Mouse (Mus musculus) heart, adult 2 months (tissue): Measurements from ENCODE around the gene Fhl1. TPM values are rescaled to one million over a fixed set of nuclear protein-coding genes. Genes with fewer than 3 reads are reported as not detected.

Experiments used
- DNase-seq, 2 experiments: peaks; one replicate each; pipeline ENCODE4 v3.0.0; 2021
- H3K27ac ChIP-seq: fragments of 200-600 bp; 2 replicates; pipeline ENCODE4 v1.8.1; 2022
- H3K27me3 ChIP-seq: fragments of 200-500 bp; 2 replicates; pipeline ENCODE4 v1.6.1; 2012; ENCODE audit warnings: mild to moderate bottlenecking, low read length, inconsistent platforms, mixed read lengths; ENCODE audit not compliant: control insufficient read depth, insufficient read depth
- H3K36me3 ChIP-seq: fragments of 200-500 bp; 2 replicates; pipeline ENCODE4 v1.6.1; 2012; ENCODE audit warnings: low read length, inconsistent platforms; ENCODE audit not compliant: control insufficient read depth, insufficient read depth
- H3K4me1 ChIP-seq: fragments of 200-500 bp; 2 replicates; pipeline ENCODE4 v1.6.1; 2011; ENCODE audit warnings: low read length; ENCODE audit not compliant: control insufficient read depth, insufficient read depth
- H3K4me3 ChIP-seq: fragments of 200-600 bp; 2 replicates; pipeline ENCODE4 v1.8.1; 2022
- H3K79me2 ChIP-seq: fragments of 200-500 bp; replicated peaks from 2 replicates; pipeline ENCODE4 v1.6.1; 2012; ENCODE audit warnings: mild to moderate bottlenecking, inconsistent platforms, low read length, moderate library complexity, mixed read lengths; ENCODE audit not compliant: control insufficient read depth, insufficient read depth
- H3K9ac ChIP-seq: fragments of 200-500 bp; 2 replicates; pipeline ENCODE4 v1.6.1; 2012; ENCODE audit warnings: low read depth, mild to moderate bottlenecking, control low read depth, inconsistent platforms, low read length, mixed read lengths
- CTCF ChIP-seq: fragments of 200-600 bp; IDR thresholded peaks from 2 replicates; pipeline ENCODE4 v1.8.1; 2022; ENCODE audit warnings: antibody characterized with exemption, mild to moderate bottlenecking, moderate library complexity
- EP300 ChIP-seq: fragments of 200-500 bp; IDR thresholded peaks from 2 replicates; pipeline ENCODE4 v1.6.1; 2011; ENCODE audit warnings: low read depth, low read length, control low read depth; ENCODE audit not compliant: insufficient read depth
- POLR2A ChIP-seq: fragments of 200-500 bp; IDR thresholded peaks from 2 replicates; pipeline ENCODE4 v1.6.1; 2011; ENCODE audit warnings: mild to moderate bottlenecking, low read depth, low read length, control low read depth; ENCODE audit not compliant: insufficient read depth
- WGBS: fragments of 180-500 bp; shearing (Covaris S2); methylation state at CpG from one replicate; pipeline ENCODE4 v1.1.7; 2018; 5-methylcytosine and 5-hydroxymethylcytosine counted together
- intact Hi-C: fragments of 180-260 bp; cut with DNase I; formaldehyde crosslinking; loops from one replicate; pipeline ENCODE4 v1.15.1; 2025
- long read RNA-seq: library from polyadenylated mRNA; stranded (forward); transcript quantifications from one replicate; pipeline ENCODE4 v2.0.0, GENCODE M21; 2021
- polyA plus RNA-seq: library from polyadenylated mRNA; depleted of rRNA; stranded (reverse); fragments of >200 nt; gene quantifications from 2 replicates; pipeline ENCODE4 v1.2.3, GENCODE M21; 2012; rRNA removed
- total RNA-seq, 2 experiments: library from RNA; stranded (reverse); gene quantifications; 2 replicates each; pipeline ENCODE4 v1.2.3; 2021

Gene Fhl1
- 100 to 1,000 TPM; 111 to 140 TPM for total RNA-seq
- polyA plus RNA-seq, result 123 and 197 TPM in 2 replicates
- long read RNA-seq, transcript Fhl1-201 (7 exons, 2,356 nt), result major isoform, 20 of 50 reads
- long read RNA-seq, partial matches to known transcripts, result 11 of 50 reads
- long read RNA-seq, other reads (novel, unspliced or antisense), result 17 of 50 reads

- intact Hi-C loops, result loop anchor here (2.0 kb wide), 1 partner anchor 81 kb away; no protein-coding TSS in a partner anchor
- H3K36me3 ChIP-seq, result peaks cover 6% of the 10 kb centered on the region
- peak; percentile 79 to 86 for DNase-seq
- no peaks in the 10 kb centered on the region for H3K79me2 ChIP-seq
- peak within 1 kb of the TSS; percentile 52 for H3K4me3 ChIP-seq
- TF ChIP-seq EP300, result no peak
- TF ChIP-seq POLR2A, result no peak
- TF ChIP-seq CTCF, result no peak
- H3K27me3 ChIP-seq, result no peaks in the 10 kb centered on the region
- H3K27ac ChIP-seq, result peak within 1 kb of the TSS; percentile 83
- WGBS, result 16% methylated on average over 73 of the region's 106 CpGs
- H3K4me1 ChIP-seq, result no peaks in the 10 kb centered on the region; the same call in 1 of the 2 replicates
- peak within 1 kb of the TSS; percentile 81 for H3K9ac ChIP-seq
Measured at GRCm38 (mm10) chrX:56731306-56732201, at the start of gene Fhl1. Gene Fhl1, plus strand, starts transcription at chrX:56731787.

- Histone ChIP-seq H3K4me3 (no peak overlapping the region), H3K36me3 (no peaks in the 10 kb centered on the region), H3K9ac (no peak overlapping the region), H3K79me2 (no peaks in the 10 kb centered on the region), H3K4me1 (peaks cover 4% of the 10 kb centered on the region), H3K27me3 (no peaks in the 10 kb centered on the region), H3K27ac (no peak overlapping the region)
- TF ChIP-seq POLR2A, result no peak
- no peak for TF ChIP-seq CTCF
- no peak for TF ChIP-seq EP300
- 56% methylated on average over 1 of the region's 1 CpGs for WGBS
- DNase-seq, result no peak
- intact Hi-C loops, result no loop called here
Measured at GRCm38 (mm10) chrX:56682156-56682720, 49.3 kb upstream of the Fhl1 start.

GRCm38 (mm10) chrX:56683521-56683920 lies 48.1 kb upstream of the Fhl1 start:
- TF ChIP-seq EP300, result no peak
- no peak for TF ChIP-seq POLR2A
- no peak for TF ChIP-seq CTCF
- 67% methylated on average over 10 of the region's 10 CpGs for WGBS

GRCm38 (mm10) chrX:56692554-56692953 lies 39.0 kb upstream of the Fhl1 start:
- 87% methylated on average over 6 of the region's 6 CpGs for WGBS
- TF ChIP-seq CTCF, result no peak
- no peak for TF ChIP-seq EP300
- TF ChIP-seq POLR2A, result no peak
- H3K79me2 ChIP-seq, result no peaks in the 10 kb centered on the region
- H3K4me3 ChIP-seq, result no peak overlapping the region
- no peaks in the 10 kb centered on the region for H3K27me3 ChIP-seq
- no peak overlapping the region for H3K9ac ChIP-seq
- no peak for DNase-seq
- H3K27ac ChIP-seq, result no peak overlapping the region
- intact Hi-C loops, result no loop called here
- no peaks in the 10 kb centered on the region for H3K36me3 ChIP-seq
- H3K4me1 ChIP-seq, result no peaks in the 10 kb centered on the region

More at GRCm38 (mm10) chrX:56683521-56683920, 48.1 kb upstream of the Fhl1 start:
- peaks cover 2% of the 10 kb centered on the region for H3K4me1 ChIP-seq
- H3K27ac ChIP-seq, result no peak overlapping the region
- DNase-seq, result peak; percentile 17 to 26
- intact Hi-C loops, result no loop called here
- no peak overlapping the region for H3K9ac ChIP-seq
- H3K4me3 ChIP-seq, result no peak overlapping the region
- H3K79me2 ChIP-seq, result no peaks in the 10 kb centered on the region
- H3K27me3 ChIP-seq, result no peaks in the 10 kb centered on the region
- H3K36me3 ChIP-seq, result no peaks in the 10 kb centered on the region

- Histone ChIP-seq H3K36me3 (no peaks in the 10 kb centered on the region), H3K27me3 (no peaks in the 10 kb centered on the region), H3K27ac (no peak overlapping the region), H3K79me2 (no peaks in the 10 kb centered on the region), H3K4me3 (no peak overlapping the region), H3K4me1 (no peaks in the 10 kb centered on the region), H3K9ac (no peak overlapping the region)
- no peak for DNase-seq
- TF ChIP-seq POLR2A (no peak), CTCF (no peak), EP300 (no peak)
- intact Hi-C loops, result no loop called here
- WGBS, result 82% methylated on average over 2 of the region's 2 CpGs
Measured at GRCm38 (mm10) chrX:56694539-56694938, 37.0 kb upstream of the Fhl1 start.
